Mouse (Mus musculus) adipocyte (in vitro differentiated cells): ENCODE measurements around the gene Ano8.
"Not testable (repeated sequence)": the region's sequence is repeated elsewhere in the genome, so short reads cannot be mapped to it uniquely, and the experiment has no call there.

ENCODE experiments used
- DNase-seq: peaks from one replicate; pipeline ENCODE4 v3.0.0-alpha.2; 2016; ENCODE audit warnings: low spot score

Ano8 gene

GRCm38 (mm10) chr8:71441404-71441803, 44.4 kb downstream of the Ano8 start:
- peak; percentile 81 for DNase-seq

GRCm38 (mm10) chr8:71437041-71437440, 48.7 kb downstream of the Ano8 start:
- no peak for DNase-seq

- DNase-seq = not testable (repeated sequence)
These were observed 52.8 kb downstream of the Ano8 start for GRCm38 (mm10) chr8:71432935-71433334.
